Mouse (Mus musculus): Measurements from ENCODE around the gene Tmem63b. TPM values are rescaled to one million over a fixed set of nuclear protein-coding genes. Genes with fewer than 3 reads are reported as not detected.

Gene Tmem63b
- polyA plus RNA-seq, 1 experiment from 2014 or later: 41.2 TPM

DNA sequence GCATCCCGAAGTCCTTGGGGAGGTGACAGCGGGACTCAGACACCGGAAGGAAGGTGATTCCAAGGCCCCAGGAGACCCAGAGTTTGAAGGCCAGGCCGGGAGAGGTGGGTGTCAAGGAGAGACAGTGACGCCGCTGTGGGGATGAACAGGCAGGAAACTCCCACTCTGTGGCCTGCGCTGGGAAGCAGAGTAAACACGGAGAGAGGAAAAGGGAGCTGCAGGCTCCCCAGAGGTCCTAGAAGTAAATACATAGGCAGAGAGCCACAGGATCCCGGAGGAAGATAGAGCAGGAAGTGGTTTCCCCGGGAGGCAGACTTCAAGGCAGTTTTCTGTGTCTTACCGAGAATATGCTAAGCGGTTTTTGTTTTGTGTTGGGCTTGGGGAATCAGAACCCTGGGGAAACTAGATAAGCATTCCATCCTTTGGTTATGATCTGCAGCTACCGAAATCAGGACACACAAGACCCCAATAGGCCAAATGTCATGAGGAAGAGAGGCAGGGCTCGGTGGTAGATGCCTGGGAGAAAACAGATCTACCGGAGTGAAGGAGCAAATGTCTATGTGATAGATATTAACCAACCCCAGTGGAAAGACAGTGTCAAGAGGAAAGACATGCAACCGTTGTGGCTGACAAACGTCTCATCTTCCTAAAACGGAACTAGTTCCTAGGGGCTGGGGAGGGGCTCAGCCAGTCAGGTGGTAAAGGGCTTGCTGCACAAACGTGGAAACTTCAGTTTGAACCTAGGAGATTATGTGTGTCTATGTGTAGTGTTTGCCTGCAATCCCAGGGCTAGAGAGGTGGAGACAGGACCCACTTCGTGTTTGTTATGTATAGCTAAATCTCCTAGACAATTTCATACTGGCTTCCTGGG is 67.1 kb downstream of the Tmem63b start:
- Histone ChIP-seq H3K4me2 (peak overlapping the region; percentile 61), H3K9me3 (replicated peaks) (no peaks in the 10 kb centered on the region), H3K4me3 (peak overlapping the region; percentile 29), H3K36me3 (no peaks in the 10 kb centered on the region), H3K9ac (peak overlapping the region; percentile 40; the same call in 1 of the 2 replicates), H3K4me1 (replicated peaks) (peaks cover 15% of the 10 kb centered on the region), H3K27me3 (replicated peaks) (no peaks in the 10 kb centered on the region), H3K27ac (ENCODE audit: poor library complexity, severe bottlenecking) (peak overlapping the region; percentile 77)
- peak; percentile 71 for ATAC-seq (ENCODE audit: insufficient number of reproducible peaks, low FRiP score)
- 15% methylated on average over 20 of the region's 20 CpGs for WGBS

GRCm38 (mm10) chr17:45618941-45619385 is 67.7 kb downstream of the Tmem63b start:
- ATAC-seq (ENCODE audit: insufficient number of reproducible peaks, low FRiP score): peak; percentile 83
- H3K4me3 ChIP-seq: peak overlapping the region; percentile 29
- H3K9me3 ChIP-seq (replicated peaks): no peaks in the 10 kb centered on the region
- peak overlapping the region; percentile 61 for H3K4me2 ChIP-seq
- H3K27me3 ChIP-seq (replicated peaks): no peaks in the 10 kb centered on the region
- H3K27ac ChIP-seq (ENCODE audit: poor library complexity, severe bottlenecking): peak overlapping the region; percentile 77
- H3K4me1 ChIP-seq (replicated peaks): peaks cover 15% of the 10 kb centered on the region
- H3K9ac ChIP-seq: peak overlapping the region; percentile 40; the same call in 1 of the 2 replicates
- 17% methylated on average over 8 of the region's 8 CpGs for WGBS
- H3K36me3 ChIP-seq: no peaks in the 10 kb centered on the region

GRCm38 (mm10) chr17:45617655-45618054 is 69.0 kb downstream of the Tmem63b start:
- H3K4me2 ChIP-seq: no peak overlapping the region
- H3K9ac ChIP-seq: no peak overlapping the region
- H3K36me3 ChIP-seq: no peaks in the 10 kb centered on the region
- 83% methylated on average over 6 of the region's 6 CpGs for WGBS
- H3K9me3 ChIP-seq (replicated peaks): no peaks in the 10 kb centered on the region
- no peak overlapping the region for H3K27ac ChIP-seq (ENCODE audit: poor library complexity, severe bottlenecking)
- no peaks in the 10 kb centered on the region for H3K27me3 ChIP-seq (replicated peaks)
- no peak overlapping the region for H3K4me3 ChIP-seq
- peaks cover 15% of the 10 kb centered on the region for H3K4me1 ChIP-seq (replicated peaks)
- ATAC-seq (ENCODE audit: insufficient number of reproducible peaks, low FRiP score): no peak

GRCm38 (mm10) chr17:45616679-45617078 is 70.0 kb downstream of the Tmem63b start:
- Histone ChIP-seq H3K9me3 (replicated peaks) (no peaks in the 10 kb centered on the region), H3K27ac (ENCODE audit: poor library complexity, severe bottlenecking) (no peak overlapping the region), H3K4me3 (no peak overlapping the region), H3K9ac (no peak overlapping the region), H3K36me3 (no peaks in the 10 kb centered on the region), H3K27me3 (replicated peaks) (no peaks in the 10 kb centered on the region), H3K4me2 (no peak overlapping the region), H3K4me1 (replicated peaks) (peaks cover 15% of the 10 kb centered on the region)
- no peak for ATAC-seq (ENCODE audit: insufficient number of reproducible peaks, low FRiP score)
- WGBS: 77% methylated on average over 3 of the region's 3 CpGs

- ATAC-seq (ENCODE audit: insufficient number of reproducible peaks, low FRiP score): no peak
Observed at GRCm38 (mm10) chr17:45616046-45616650, 70.6 kb downstream of the Tmem63b start.

DNA sequence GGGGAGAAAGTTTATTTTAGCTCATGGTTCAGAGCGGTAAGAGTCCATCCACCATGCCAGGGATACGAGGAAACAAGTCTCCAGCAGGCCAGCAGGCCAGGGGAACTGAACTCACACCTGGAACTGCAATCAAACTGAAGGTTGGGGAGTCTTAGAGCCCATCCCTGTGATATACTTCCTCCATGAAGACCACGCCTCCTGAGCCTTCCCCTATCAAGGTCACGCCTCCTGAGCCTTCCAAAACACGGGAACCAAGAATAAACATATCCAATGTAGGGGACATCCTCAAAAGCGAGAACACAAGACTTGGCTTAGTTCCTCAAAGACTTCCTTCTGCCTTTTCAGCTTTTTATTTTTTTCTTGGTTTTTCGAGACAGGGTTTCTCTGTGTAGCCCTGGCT is 73.8 kb downstream of the Tmem63b start:
- Histone ChIP-seq H3K9ac (no peak overlapping the region), H3K27ac (ENCODE audit: poor library complexity, severe bottlenecking) (no peak overlapping the region), H3K4me2 (no peak overlapping the region), H3K36me3 (no peaks in the 10 kb centered on the region), H3K4me3 (no peak overlapping the region), H3K4me1 (replicated peaks) (peaks cover 12% of the 10 kb centered on the region), H3K9me3 (replicated peaks) (no peaks in the 10 kb centered on the region), H3K27me3 (replicated peaks) (no peaks in the 10 kb centered on the region)
- WGBS: 88% methylated on average over 7 of the region's 7 CpGs
- no peak for ATAC-seq (ENCODE audit: insufficient number of reproducible peaks, low FRiP score)

More at GRCm38 (mm10) chr17:45616046-45616650, 70.6 kb downstream of the Tmem63b start:
- 50% methylated on average over 4 of the region's 4 CpGs for WGBS
- no peak overlapping the region for H3K4me3 ChIP-seq
- no peak overlapping the region for H3K9ac ChIP-seq
- no peaks in the 10 kb centered on the region for H3K9me3 ChIP-seq (replicated peaks)
- no peak overlapping the region for H3K4me2 ChIP-seq
- H3K27me3 ChIP-seq (replicated peaks): no peaks in the 10 kb centered on the region
- H3K4me1 ChIP-seq (replicated peaks): peaks cover 15% of the 10 kb centered on the region
- no peaks in the 10 kb centered on the region for H3K36me3 ChIP-seq
- H3K27ac ChIP-seq (ENCODE audit: poor library complexity, severe bottlenecking): no peak overlapping the region

GRCm38 (mm10) chr17:45612008-45612407 is 74.7 kb downstream of the Tmem63b start:
- no peak overlapping the region for H3K9ac ChIP-seq
- no peak for ATAC-seq (ENCODE audit: insufficient number of reproducible peaks, low FRiP score)
- H3K27ac ChIP-seq (ENCODE audit: poor library complexity, severe bottlenecking): no peak overlapping the region
- H3K4me3 ChIP-seq: no peak overlapping the region
- no peak overlapping the region for H3K4me2 ChIP-seq
- peaks cover 5% of the 10 kb centered on the region for H3K9me3 ChIP-seq (replicated peaks)
- H3K36me3 ChIP-seq: no peaks in the 10 kb centered on the region
- no peaks in the 10 kb centered on the region for H3K27me3 ChIP-seq (replicated peaks)
- H3K4me1 ChIP-seq (replicated peaks): peaks cover 12% of the 10 kb centered on the region
- WGBS: 75% methylated on average over 8 of the region's 8 CpGs

Other genes starting within 250 kb of the Tmem63b start
- gene Spats1, start 211.5 kb downstream of the Tmem63b start, polyA plus RNA-seq (2016; fragmentation: Nextera tagmentation; extraction: Ambion mirVana): 0.66 and 1.1 TPM in 2 replicates
- 25.3 and 27.9 TPM in 2 replicates for gene Aars2, start 180.1 kb downstream of the Tmem63b start, polyA plus RNA-seq (2016; fragmentation: Nextera tagmentation; extraction: Ambion mirVana)
- 0.15 and 0.20 TPM in 2 replicates for gene Tcte1, start 163.5 kb downstream of the Tmem63b start, polyA plus RNA-seq (2016; fragmentation: Nextera tagmentation; extraction: Ambion mirVana)
- gene Tmem151b, start 137.2 kb downstream of the Tmem63b start, polyA plus RNA-seq (2016; fragmentation: Nextera tagmentation; extraction: Ambion mirVana): 1.4 and 1.6 TPM in 2 replicates
- gene Nfkbie, start 131.2 kb downstream of the Tmem63b start, polyA plus RNA-seq (2016; fragmentation: Nextera tagmentation; extraction: Ambion mirVana): 2.5 and 3.1 TPM in 2 replicates
- gene Slc35b2, start 123.0 kb downstream of the Tmem63b start, polyA plus RNA-seq (2016; fragmentation: Nextera tagmentation; extraction: Ambion mirVana): 85.6 and 89.6 TPM in 2 replicates
- 1,306 and 1,316 TPM in 2 replicates for gene Hsp90ab1, start 113.6 kb downstream of the Tmem63b start, polyA plus RNA-seq (2016; fragmentation: Nextera tagmentation; extraction: Ambion mirVana)
- 68.3 and 74.1 TPM in 2 replicates for gene Slc29a1, start 87.3 kb downstream of the Tmem63b start, polyA plus RNA-seq (2016; fragmentation: Nextera tagmentation; extraction: Ambion mirVana)
- 0.24 and 0.92 TPM in 2 replicates for gene Mymx, start 84.8 kb downstream of the Tmem63b start, polyA plus RNA-seq (2016; fragmentation: Nextera tagmentation; extraction: Ambion mirVana)
- gene Capn11, start 27.6 kb downstream of the Tmem63b start, polyA plus RNA-seq (2016; fragmentation: Nextera tagmentation; extraction: Ambion mirVana): 0.46 and 0.56 TPM in 2 replicates
- 128 and 129 TPM in 2 replicates for gene Mrpl14, start 583 bp downstream of the Tmem63b start, polyA plus RNA-seq (2016; fragmentation: Nextera tagmentation; extraction: Ambion mirVana)
- gene 1600014C23Rik, start 46.9 kb upstream of the Tmem63b start, polyA plus RNA-seq (2016; fragmentation: Nextera tagmentation; extraction: Ambion mirVana): 0.61 TPM in 1 of 2 replicates, not detected in the other